Mouse (Mus musculus): Measurements from ENCODE around the gene Klhdc8a. TPM values are rescaled to one million over a fixed set of nuclear protein-coding genes. Genes with fewer than 3 reads are reported as not detected.

Gene Klhdc8a
- polyA plus RNA-seq (2014; fragmentation: Nextera tagmentation; extraction: Ambion mirVana), result 0.05 TPM in 1 of 2 replicates, not detected in the other

- H3K27me3 ChIP-seq (replicated peaks; ENCODE audit: control insufficient read depth, insufficient read depth, low read length), result peaks cover 44% of the 10 kb centered on the region
- ATAC-seq (replicated peaks; ENCODE audit: low FRiP score) (0 out of 2 replicates have a peak, but pooled peaks have one; percentile 39), DNase-seq (ENCODE audit: low spot score) (no peak)
- 3% methylated on average over 28 of the region's 28 CpGs for WGBS
- no peak within 1 kb of the TSS for H3K27ac ChIP-seq (ENCODE audit: low read depth, low read length)
- H3K9ac ChIP-seq (ENCODE audit: low read depth, low read length), result peak within 1 kb of the TSS; percentile 51
- H3K4me1 ChIP-seq (replicated peaks; ENCODE audit: control insufficient read depth, insufficient read depth, low read length), result no peaks in the 10 kb centered on the region; the same call in 1 of the 2 replicates
- no peaks in the 10 kb centered on the region for H3K9me3 ChIP-seq (ENCODE audit: control insufficient read depth, low read length)
- H3K36me3 ChIP-seq (ENCODE audit: control insufficient read depth, insufficient read depth, low read length), result no peaks in the 10 kb centered on the region
- H3K4me2 ChIP-seq, result peak within 1 kb of the TSS; percentile 92
- peak within 1 kb of the TSS; percentile 55 for H3K4me3 ChIP-seq (ENCODE audit: low read depth, low read length)
Observed at GRCm38 (mm10) chr1:132298425-132298800, at the start of gene Klhdc8a. Gene Klhdc8a (plus strand): TSS chr1:132298626.

- 80% methylated on average over 6 of the region's 6 CpGs for WGBS
- H3K4me3 ChIP-seq (ENCODE audit: low read depth, low read length), result no peak overlapping the region
- H3K36me3 ChIP-seq (ENCODE audit: control insufficient read depth, insufficient read depth, low read length), result no peaks in the 10 kb centered on the region
- H3K4me2 ChIP-seq, result no peak overlapping the region
- no peaks in the 10 kb centered on the region for H3K27me3 ChIP-seq (replicated peaks; ENCODE audit: control insufficient read depth, insufficient read depth, low read length)
- ATAC-seq (replicated peaks; ENCODE audit: low FRiP score), result no peak
- H3K9me3 ChIP-seq (ENCODE audit: control insufficient read depth, low read length), result no peaks in the 10 kb centered on the region
- H3K9ac ChIP-seq (ENCODE audit: low read depth, low read length), result no peak overlapping the region
- H3K27ac ChIP-seq (ENCODE audit: low read depth, low read length), result no peak overlapping the region
- no peaks in the 10 kb centered on the region for H3K4me1 ChIP-seq (replicated peaks; ENCODE audit: control insufficient read depth, insufficient read depth, low read length)
- no peak for DNase-seq (ENCODE audit: low spot score)
Observed at GRCm38 (mm10) chr1:132254467-132254866, 44.0 kb upstream of the Klhdc8a start.

- DNase-seq (ENCODE audit: low spot score) (no peak), ATAC-seq (replicated peaks; ENCODE audit: low FRiP score) (no peak)
- Histone ChIP-seq H3K4me3 (ENCODE audit: low read depth, low read length) (no peak overlapping the region), H3K4me2 (no peak overlapping the region), H3K36me3 (ENCODE audit: control insufficient read depth, insufficient read depth, low read length) (no peaks in the 10 kb centered on the region), H3K9me3 (ENCODE audit: control insufficient read depth, low read length) (no peaks in the 10 kb centered on the region), H3K27me3 (replicated peaks; ENCODE audit: control insufficient read depth, insufficient read depth, low read length) (no peaks in the 10 kb centered on the region), H3K9ac (ENCODE audit: low read depth, low read length) (no peak overlapping the region), H3K4me1 (replicated peaks; ENCODE audit: control insufficient read depth, insufficient read depth, low read length) (peaks cover 10% of the 10 kb centered on the region), H3K27ac (ENCODE audit: low read depth, low read length) (no peak overlapping the region)
- WGBS, result 91% methylated on average over 1 of the region's 1 CpGs
Observed at GRCm38 (mm10) chr1:132260331-132260730, 38.1 kb upstream of the Klhdc8a start.

GRCm38 (mm10) chr1:132261058-132261457 is 37.4 kb upstream of the Klhdc8a start:
- ATAC-seq (replicated peaks; ENCODE audit: low FRiP score), result no peak
- Histone ChIP-seq H3K4me1 (replicated peaks; ENCODE audit: control insufficient read depth, insufficient read depth, low read length) (peaks cover 10% of the 10 kb centered on the region), H3K36me3 (ENCODE audit: control insufficient read depth, insufficient read depth, low read length) (no peaks in the 10 kb centered on the region), H3K4me2 (no peak overlapping the region), H3K9ac (ENCODE audit: low read depth, low read length) (no peak overlapping the region), H3K27ac (ENCODE audit: low read depth, low read length) (no peak overlapping the region), H3K4me3 (ENCODE audit: low read depth, low read length) (no peak overlapping the region), H3K9me3 (ENCODE audit: control insufficient read depth, low read length) (no peaks in the 10 kb centered on the region), H3K27me3 (replicated peaks; ENCODE audit: control insufficient read depth, insufficient read depth, low read length) (no peaks in the 10 kb centered on the region)
- 52% methylated on average over 5 of the region's 5 CpGs for WGBS
- no peak for DNase-seq (ENCODE audit: low spot score)

GRCm38 (mm10) chr1:132263618-132264017 is 34.8 kb upstream of the Klhdc8a start:
- no peak for ATAC-seq (replicated peaks; ENCODE audit: low FRiP score)
- Histone ChIP-seq H3K36me3 (ENCODE audit: control insufficient read depth, insufficient read depth, low read length) (no peaks in the 10 kb centered on the region), H3K9ac (ENCODE audit: low read depth, low read length) (no peak overlapping the region), H3K4me3 (ENCODE audit: low read depth, low read length) (no peak overlapping the region), H3K4me1 (replicated peaks; ENCODE audit: control insufficient read depth, insufficient read depth, low read length) (peaks cover 10% of the 10 kb centered on the region), H3K27me3 (replicated peaks; ENCODE audit: control insufficient read depth, insufficient read depth, low read length) (no peaks in the 10 kb centered on the region), H3K9me3 (ENCODE audit: control insufficient read depth, low read length) (no peaks in the 10 kb centered on the region), H3K27ac (ENCODE audit: low read depth, low read length) (no peak overlapping the region), H3K4me2 (no peak overlapping the region)
- 93% methylated on average over 4 of the region's 4 CpGs for WGBS
- DNase-seq (ENCODE audit: low spot score), result no peak

GRCm38 (mm10) chr1:132264577-132264976 is 33.8 kb upstream of the Klhdc8a start:
- no peak overlapping the region for H3K4me3 ChIP-seq (ENCODE audit: low read depth, low read length)
- no peak overlapping the region for H3K4me2 ChIP-seq
- H3K9me3 ChIP-seq (ENCODE audit: control insufficient read depth, low read length), result no peaks in the 10 kb centered on the region
- H3K9ac ChIP-seq (ENCODE audit: low read depth, low read length), result no peak overlapping the region
- no peak overlapping the region for H3K27ac ChIP-seq (ENCODE audit: low read depth, low read length)
- no peaks in the 10 kb centered on the region for H3K27me3 ChIP-seq (replicated peaks; ENCODE audit: control insufficient read depth, insufficient read depth, low read length)
- whole genome bisulfite sequencing, result 50% methylated on average over 7 of the region's 7 CpGs
- H3K4me1 ChIP-seq (replicated peaks; ENCODE audit: control insufficient read depth, insufficient read depth, low read length), result peaks cover 10% of the 10 kb centered on the region
- DNase-seq (ENCODE audit: low spot score) (no peak), ATAC-seq (replicated peaks; ENCODE audit: low FRiP score) (peak; percentile 90)
- H3K36me3 ChIP-seq (ENCODE audit: control insufficient read depth, insufficient read depth, low read length), result no peaks in the 10 kb centered on the region

- no peaks in the 10 kb centered on the region for H3K27me3 ChIP-seq (replicated peaks; ENCODE audit: control insufficient read depth, insufficient read depth, low read length)
- H3K4me2 ChIP-seq, result no peak overlapping the region
- 72% methylated on average over 8 of the region's 8 CpGs for WGBS
- no peaks in the 10 kb centered on the region for H3K9me3 ChIP-seq (ENCODE audit: control insufficient read depth, low read length)
- DNase-seq (ENCODE audit: low spot score) (no peak), ATAC-seq (replicated peaks; ENCODE audit: low FRiP score) (no peak)
- no peaks in the 10 kb centered on the region for H3K36me3 ChIP-seq (ENCODE audit: control insufficient read depth, insufficient read depth, low read length)
- H3K9ac ChIP-seq (ENCODE audit: low read depth, low read length), result no peak overlapping the region
- peaks cover 10% of the 10 kb centered on the region for H3K4me1 ChIP-seq (replicated peaks; ENCODE audit: control insufficient read depth, insufficient read depth, low read length)
- H3K27ac ChIP-seq (ENCODE audit: low read depth, low read length), result no peak overlapping the region
- no peak overlapping the region for H3K4me3 ChIP-seq (ENCODE audit: low read depth, low read length)
Observed at GRCm38 (mm10) chr1:132265211-132265859, 33.1 kb upstream of the Klhdc8a start.

GRCm38 (mm10) chr1:132265936-132266335 is 32.5 kb upstream of the Klhdc8a start:
- Histone ChIP-seq H3K4me2 (no peak overlapping the region), H3K4me3 (ENCODE audit: low read depth, low read length) (no peak overlapping the region), H3K27me3 (replicated peaks; ENCODE audit: control insufficient read depth, insufficient read depth, low read length) (no peaks in the 10 kb centered on the region), H3K9me3 (ENCODE audit: control insufficient read depth, low read length) (no peaks in the 10 kb centered on the region), H3K4me1 (replicated peaks; ENCODE audit: control insufficient read depth, insufficient read depth, low read length) (peaks cover 10% of the 10 kb centered on the region), H3K9ac (ENCODE audit: low read depth, low read length) (no peak overlapping the region), H3K36me3 (ENCODE audit: control insufficient read depth, insufficient read depth, low read length) (no peaks in the 10 kb centered on the region), H3K27ac (ENCODE audit: low read depth, low read length) (no peak overlapping the region)
- no peak for DNase-seq (ENCODE audit: low spot score)
- ATAC-seq (replicated peaks; ENCODE audit: low FRiP score), result no peak
- 86% methylated on average over 10 of the region's 10 CpGs for WGBS
